Mouse (Mus musculus) MEL (cell line): ENCODE measurements around the gene Rcor2. TPM values are rescaled to one million over a fixed set of nuclear protein-coding genes. Genes with fewer than 3 reads are reported as not detected.

ENCODE experiments used
- DNase-seq: peaks from one replicate; pipeline ENCODE4 v3.0.0; 2011; ENCODE audit warnings: low read depth, low spot score
- H3K27ac ChIP-seq: 2 replicates; pipeline ENCODE4 v1.5.1; 2012; ENCODE audit warnings: low read depth, mild to moderate bottlenecking, control low read depth, low read length, moderate library complexity; ENCODE audit not compliant: control insufficient read depth
- H3K27me3 ChIP-seq, 2 experiments: fragments of 150-350 bp in 1 of 2; sonication (generic) in 1 of 2; 2 replicates each; pipeline ENCODE4 v1.6.1; 2012; ENCODE audit warnings: low read length in 2 of 2, mild to moderate bottlenecking in 2 of 2, improper control_type of control experiment in 1 of 2, moderate library complexity in 1 of 2; ENCODE audit not compliant: insufficient read depth in 2 of 2, control insufficient read depth in 1 of 2
- H3K36me3 ChIP-seq, 2 experiments: 2 replicates each; pipeline ENCODE4 v1.6.1; 2012 to 2014; ENCODE audit warnings: low read length in 2 of 2, improper control_type of control experiment in 1 of 2, inconsistent platforms in 1 of 2, mild to moderate bottlenecking in 1 of 2; ENCODE audit not compliant: insufficient read depth in 2 of 2, control insufficient read depth in 1 of 2
- H3K4me1 ChIP-seq, 2 experiments: fragments of 150-350 bp in 1 of 2; sonication (generic) in 1 of 2; 2 replicates each; pipeline ENCODE4 v1.6.1; 2012; ENCODE audit warnings: low read length in 2 of 2, improper control_type of control experiment in 1 of 2, mild to moderate bottlenecking in 1 of 2; ENCODE audit not compliant: insufficient read depth in 2 of 2, control insufficient read depth in 1 of 2
- H3K4me3 ChIP-seq, 2 experiments: fragments of 150-350 bp in 1 of 2; sonication (generic) in 1 of 2; 2 replicates each; pipeline ENCODE4 v1.5.1; 2012; ENCODE audit warnings: low read depth in 2 of 2, low read length in 2 of 2, mild to moderate bottlenecking in 2 of 2, moderate library complexity in 2 of 2, control low read depth in 1 of 2, improper control_type of control experiment in 1 of 2; ENCODE audit not compliant: control insufficient read depth in 1 of 2, insufficient read depth in 1 of 2
- H3K79me2 ChIP-seq: 2 replicates; pipeline ENCODE4 v1.6.1; 2012; ENCODE audit warnings: mild to moderate bottlenecking, low read length, moderate library complexity; ENCODE audit not compliant: control insufficient read depth, poor library complexity, insufficient read depth
- H3K9ac ChIP-seq: 2 replicates; pipeline ENCODE4 v1.6.1; 2012; ENCODE audit warnings: low read depth, mild to moderate bottlenecking, control low read depth, low read length, moderate library complexity; ENCODE audit not compliant: control insufficient read depth, poor library complexity, severe bottlenecking
- H3K9me3 ChIP-seq: fragments of 150-350 bp; sonication (generic); replicated peaks from 2 replicates; pipeline ENCODE4 v1.6.1; 2012; ENCODE audit warnings: mild to moderate bottlenecking, low read length, improper control_type of control experiment, moderate library complexity; ENCODE audit not compliant: insufficient read depth
- BHLHE40 ChIP-seq: IDR thresholded peaks from 2 replicates; pipeline ENCODE4 v1.6.1; 2012; ENCODE audit warnings: low read depth, mild to moderate bottlenecking, inconsistent platforms, low read length, improper control_type of control experiment, borderline replicate concordance
- CTCF ChIP-seq, 3 experiments: IDR thresholded peaks in 2 of 3; conservative IDR thresholded peaks in 1 of 3; 2 replicates each; pipeline ENCODE4 v1.5.1; 2011 to 2012; ENCODE audit warnings: low read length in 3 of 3, low read depth in 2 of 3, mild to moderate bottlenecking in 2 of 3, improper control_type of control experiment in 1 of 3, inconsistent platforms in 1 of 3, mixed read lengths in 1 of 3, moderate library complexity in 1 of 3; ENCODE audit not compliant: control insufficient read depth in 1 of 3, insufficient read depth in 1 of 3, poor library complexity in 1 of 3, severe bottlenecking in 1 of 3
- E2F4 ChIP-seq: IDR thresholded peaks from 2 replicates; pipeline ENCODE4 v1.6.1; 2011; ENCODE audit warnings: low read depth, low read length, improper control_type of control experiment, borderline replicate concordance
- ELF1 ChIP-seq: IDR thresholded peaks from 2 replicates; pipeline ENCODE4 v1.6.1; 2014; ENCODE audit warnings: low read depth, mild to moderate bottlenecking, inconsistent platforms, low read length, improper control_type of control experiment, moderate library complexity
- EP300 ChIP-seq, 2 experiments: IDR thresholded peaks; 2 replicates each; pipeline ENCODE4 v1.6.1; 2011; ENCODE audit warnings: improper control_type of control experiment in 2 of 2, low read length in 2 of 2, low read depth in 1 of 2, mild to moderate bottlenecking in 1 of 2
- ETS1 ChIP-seq: IDR thresholded peaks from 2 replicates; pipeline ENCODE4 v1.6.1; 2012; ENCODE audit warnings: low read depth, mild to moderate bottlenecking, inconsistent platforms, low read length, improper control_type of control experiment, moderate library complexity
- GABPA ChIP-seq: IDR thresholded peaks from 2 replicates; pipeline ENCODE4 v1.6.1; 2012; ENCODE audit warnings: low read depth, mild to moderate bottlenecking, inconsistent platforms, low read length, improper control_type of control experiment, moderate library complexity
- HCFC1 ChIP-seq: IDR thresholded peaks from 2 replicates; pipeline ENCODE4 v1.6.1; 2012; ENCODE audit warnings: low read depth, mild to moderate bottlenecking, inconsistent platforms, low read length, improper control_type of control experiment, moderate library complexity
- JUND ChIP-seq: IDR thresholded peaks from 2 replicates; pipeline ENCODE4 v1.6.1; 2011; ENCODE audit warnings: low read depth, mild to moderate bottlenecking, improper control_type of control experiment, low read length
- MAFK ChIP-seq: IDR thresholded peaks from 2 replicates; pipeline ENCODE4 v1.6.1; 2011; ENCODE audit warnings: low read depth, mild to moderate bottlenecking, low read length, improper control_type of control experiment, borderline replicate concordance
- MAZ ChIP-seq: IDR thresholded peaks from 2 replicates; pipeline ENCODE4 v1.6.1; 2012; ENCODE audit warnings: low read depth, mild to moderate bottlenecking, inconsistent platforms, low read length, improper control_type of control experiment
- MEF2A ChIP-seq: IDR thresholded peaks from 2 replicates; pipeline ENCODE4 v1.6.1; 2014; ENCODE audit warnings: low read depth, mild to moderate bottlenecking, inconsistent platforms, low read length, improper control_type of control experiment; ENCODE audit not compliant: poor library complexity, insufficient replicate concordance, severe bottlenecking; ENCODE audit errors: extremely low read depth
- MXI1 ChIP-seq: IDR thresholded peaks from 2 replicates; pipeline ENCODE4 v1.6.1; 2011; ENCODE audit warnings: mild to moderate bottlenecking, low read depth, low read length, improper control_type of control experiment
- MYC ChIP-seq: IDR thresholded peaks from 2 replicates; pipeline ENCODE4 v1.6.1; 2011; ENCODE audit warnings: low read depth, mild to moderate bottlenecking, low read length, improper control_type of control experiment, moderate library complexity
- NELFE ChIP-seq: IDR thresholded peaks from 2 replicates; pipeline ENCODE4 v1.6.1; 2011; ENCODE audit warnings: low read depth, low read length, improper control_type of control experiment
- NRF1 ChIP-seq: IDR thresholded peaks from 2 replicates; pipeline ENCODE4 v1.6.1; 2014; ENCODE audit warnings: low read depth, mild to moderate bottlenecking, inconsistent platforms, low read length, improper control_type of control experiment, moderate library complexity; ENCODE audit not compliant: poor library complexity, insufficient read depth, severe bottlenecking
- POLR2A ChIP-seq, 2 experiments: IDR thresholded peaks; 2 replicates each; pipeline ENCODE4 v1.6.1; 2011 to 2012; ENCODE audit warnings: low read length in 2 of 2, mild to moderate bottlenecking in 2 of 2, control low read depth in 1 of 2, improper control_type of control experiment in 1 of 2, low read depth in 1 of 2, moderate library complexity in 1 of 2; ENCODE audit not compliant: control insufficient read depth in 1 of 2, insufficient read depth in 1 of 2, poor library complexity in 1 of 2
- RAD21 ChIP-seq: IDR thresholded peaks from 2 replicates; pipeline ENCODE4 v1.6.1; 2011; ENCODE audit warnings: mild to moderate bottlenecking, low read depth, low read length, improper control_type of control experiment
- SIN3A ChIP-seq: IDR thresholded peaks from 2 replicates; pipeline ENCODE4 v1.6.1; 2012; ENCODE audit warnings: low read length, improper control_type of control experiment, inconsistent platforms
- SMC3 ChIP-seq: IDR thresholded peaks from 2 replicates; pipeline ENCODE4 v1.6.1; 2011; ENCODE audit warnings: low read depth, low read length, improper control_type of control experiment
- TAL1 ChIP-seq: IDR thresholded peaks from 2 replicates; pipeline ENCODE4 v1.6.1; 2012; ENCODE audit warnings: mild to moderate bottlenecking, inconsistent platforms, low read length, moderate library complexity, mixed read lengths
- TCF12 ChIP-seq: IDR thresholded peaks from 2 replicates; pipeline ENCODE4 v1.6.1; 2014; ENCODE audit warnings: low read depth, mild to moderate bottlenecking, inconsistent platforms, low read length, improper control_type of control experiment, moderate library complexity
- UBTF ChIP-seq: IDR thresholded peaks from 2 replicates; pipeline ENCODE4 v1.6.1; 2012; ENCODE audit warnings: low read depth, mild to moderate bottlenecking, inconsistent platforms, low read length, improper control_type of control experiment, moderate library complexity, borderline replicate concordance; ENCODE audit not compliant: insufficient read depth
- USF1 ChIP-seq: IDR thresholded peaks from 2 replicates; pipeline ENCODE4 v1.6.1; 2014; ENCODE audit warnings: low read depth, mild to moderate bottlenecking, inconsistent platforms, low read length, improper control_type of control experiment, moderate library complexity
- ZKSCAN1 ChIP-seq: IDR thresholded peaks from 2 replicates; pipeline ENCODE4 v1.6.1; 2012; ENCODE audit warnings: low read depth, mild to moderate bottlenecking, inconsistent platforms, low read length, improper control_type of control experiment, moderate library complexity
- ZMIZ1 ChIP-seq: IDR thresholded peaks from 2 replicates; pipeline ENCODE4 v1.6.1; 2012; ENCODE audit warnings: low read depth, mild to moderate bottlenecking, inconsistent platforms, low read length, improper control_type of control experiment, moderate library complexity
- ZNF384 ChIP-seq: IDR thresholded peaks from 2 replicates; pipeline ENCODE4 v1.6.1; 2012; ENCODE audit warnings: low read depth, mild to moderate bottlenecking, inconsistent platforms, low read length, improper control_type of control experiment
- polyA plus RNA-seq, 2 experiments: library from polyadenylated mRNA; stranded (reverse) in 1 of 2; unstranded in 1 of 2; fragments of >175 nt in 1 of 2; fragments of >200 nt in 1 of 2; gene quantifications; 2 replicates each; pipeline versions ENCODE4 v1.2.1 to v1.2.4; 2012; ENCODE audit warnings: low replicate concordance in 2 of 2, low read depth in 1 of 2; ENCODE audit not compliant: insufficient read length in 2 of 2, insufficient read depth in 1 of 2, missing spikeins in 1 of 2
- total RNA-seq: library from RNA; depleted of rRNA; stranded (reverse); fragments of 300-350 nt; gene quantifications from 2 replicates; pipeline ENCODE4 v1.2.3, GENCODE M21; 2012

Rcor2 gene
- total and polyA plus RNA-seq, 3 experiments: 31.4 to 60.2 TPM; not detected in 1

DNA sequence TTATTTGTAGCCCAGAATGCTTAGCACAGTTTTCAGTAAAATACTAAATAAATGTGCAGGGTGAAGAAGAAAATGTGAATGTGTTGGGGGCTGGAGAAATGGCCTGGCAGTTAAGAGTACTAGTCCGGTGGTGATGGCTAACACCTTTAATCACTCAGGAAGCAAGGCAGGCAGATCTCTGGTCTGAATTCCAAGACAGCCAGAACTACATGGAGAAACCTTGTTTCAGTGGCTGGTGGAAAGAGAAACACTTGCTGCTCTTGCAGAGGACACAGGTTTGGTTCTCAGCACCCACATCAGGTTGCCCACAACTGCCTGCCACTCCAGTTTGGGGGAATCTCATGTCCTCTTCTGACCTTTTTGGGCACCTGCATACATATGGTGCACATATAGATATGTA is 33.0 kb downstream of the Rcor2 start:
- Histone ChIP-seq H3K36me3 (peaks cover 3 to 29% of the 10 kb centered on the region in 2 experiments; a peak in 3 of 4 replicates), H3K27me3 (no peaks in the 10 kb centered on the region), H3K4me1 (peaks cover 11 to 19% of the 10 kb centered on the region in 2 experiments), H3K27ac (no peak overlapping the region)
- no peak for TF ChIP-seq MYC
- no peak for TF ChIP-seq ETS1
- no peak for TF ChIP-seq E2F4
- TF ChIP-seq RAD21: no peak
- TF ChIP-seq MAZ: no peak
- no peak for TF ChIP-seq GABPA
- TF ChIP-seq MXI1: no peak
- TF ChIP-seq TCF12: no peak
- no peak for TF ChIP-seq MEF2A
- TF ChIP-seq HCFC1: no peak
- TF ChIP-seq CTCF (IDR thresholded peaks at IDR 0.05 in 2 of 3, conservative IDR thresholded peaks at IDR 0.05 in 1 of 3; ENCODE audit: control insufficient read depth in 1 of 3, insufficient read depth in 1 of 3, low read depth in 2 of 3, low read length in 3 of 3, poor library complexity in 1 of 3, severe bottlenecking in 1 of 3): no peak
- TF ChIP-seq USF1: no peak
- TF ChIP-seq POLR2A (IDR thresholded peaks at IDR 0.05; ENCODE audit: control insufficient read depth in 1 of 2, insufficient read depth in 1 of 2, low read depth in 1 of 2, low read length in 2 of 2, poor library complexity in 1 of 2): no peak
- TF ChIP-seq NELFE: no peak
- TF ChIP-seq JUND: no peak
- no peak for TF ChIP-seq BHLHE40
- TF ChIP-seq SMC3: no peak
- no peak for TF ChIP-seq UBTF
- TF ChIP-seq TAL1: no peak
- TF ChIP-seq, all 39 proteins: peak for 0
- Histone ChIP-seq H3K9ac (no peak overlapping the region), H3K79me2 (peaks cover 17% of the 10 kb centered on the region), H3K4me3 (no peak overlapping the region), H3K9me3 (no peaks in the 10 kb centered on the region)
- DNase-seq: no peak

DNA sequence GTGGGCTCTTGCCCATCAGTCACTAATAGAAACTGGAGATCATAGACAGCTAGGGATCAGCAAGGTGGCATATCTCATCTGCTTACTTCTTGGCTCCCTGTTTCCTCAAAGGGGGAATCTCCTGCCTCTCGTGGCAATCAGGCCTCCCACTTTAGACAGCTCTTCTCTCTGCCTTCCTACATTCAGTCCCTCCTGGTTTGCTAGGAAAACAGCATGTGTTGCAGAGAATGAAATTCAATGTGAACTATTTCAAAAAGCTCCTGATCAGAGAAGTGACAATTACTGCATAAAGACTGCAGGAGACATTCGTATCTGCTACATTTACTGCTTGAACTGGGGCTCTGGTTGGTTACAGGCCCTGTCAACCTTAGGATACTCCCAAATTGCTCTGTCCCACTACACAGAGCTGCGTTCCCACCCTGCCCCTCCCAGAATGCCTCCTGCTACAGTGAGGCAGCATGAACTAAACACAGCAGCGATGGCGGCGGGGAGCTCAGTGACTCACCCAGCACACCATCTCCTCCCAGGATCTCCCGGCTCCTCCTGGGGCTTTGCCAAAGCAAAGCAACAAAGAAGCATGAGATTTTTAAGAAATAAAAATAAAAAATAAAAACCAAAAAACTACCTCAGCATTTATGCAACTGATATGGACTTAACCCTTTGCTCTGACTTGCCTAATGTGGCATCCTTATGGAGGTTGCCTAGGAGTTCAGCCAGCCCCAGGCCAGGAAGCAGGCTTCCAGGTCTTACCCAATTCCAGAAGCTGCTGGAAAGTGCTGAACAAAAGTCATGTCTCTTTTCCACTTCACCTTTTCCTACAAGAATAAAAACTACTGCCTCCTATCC is 34.7 kb downstream of the Rcor2 start:
- TF ChIP-seq MAFK: no peak
- TF ChIP-seq CTCF (IDR thresholded peaks at IDR 0.05 in 2 of 3, conservative IDR thresholded peaks at IDR 0.05 in 1 of 3; ENCODE audit: control insufficient read depth in 1 of 3, insufficient read depth in 1 of 3, low read depth in 2 of 3, low read length in 3 of 3, poor library complexity in 1 of 3, severe bottlenecking in 1 of 3): no peak
- TF ChIP-seq RAD21: no peak
- no peak for TF ChIP-seq ZMIZ1
- no peak for TF ChIP-seq EP300 (IDR thresholded peaks at IDR 0.05; ENCODE audit: low read depth in 1 of 2, low read length in 2 of 2)
- TF ChIP-seq ZKSCAN1: no peak
- TF ChIP-seq TAL1: no peak
- TF ChIP-seq SIN3A: no peak
- TF ChIP-seq ZNF384: no peak
- no peak for TF ChIP-seq MYC
- TF ChIP-seq UBTF: no peak
- TF ChIP-seq MEF2A: no peak
- no peak for TF ChIP-seq NRF1
- TF ChIP-seq ELF1: no peak
- Histone ChIP-seq H3K36me3 (peaks cover 3 to 31% of the 10 kb centered on the region in 2 experiments; a peak in 3 of 4 replicates), H3K79me2 (peaks cover 16% of the 10 kb centered on the region), H3K27ac (no peak overlapping the region), H3K4me3 (no peak overlapping the region), H3K4me1 (peaks cover 9 to 17% of the 10 kb centered on the region in 2 experiments), H3K9ac (no peak overlapping the region), H3K9me3 (no peaks in the 10 kb centered on the region), H3K27me3 (no peaks in the 10 kb centered on the region)
- peak; percentile 48 for DNase-seq
